Mouse (Mus musculus) forebrain, embryonic 16.5 days (tissue): ENCODE results near the gene Pdzd2. TPM values are rescaled to one million over a fixed set of nuclear protein-coding genes. Genes with fewer than 3 reads are reported as not detected.

Experiments
- ATAC-seq: fragments of 200-750 bp; cut with Nextera tagmentation; 2 replicates; pipeline ENCODE4 v1.8.0; 2017; ENCODE audit warnings: mild to moderate bottlenecking, moderate library complexity
- H3K27ac ChIP-seq: fragments of 300-500 bp; sonication (generic); 2 replicates; pipeline ENCODE4 v1.5.1; 2014; ENCODE audit warnings: low read length, control low read depth
- H3K27me3 ChIP-seq: fragments of 300-500 bp; sonication (generic); replicated peaks from 2 replicates; pipeline ENCODE4 v1.6.1; 2014; ENCODE audit warnings: low read length; ENCODE audit not compliant: control insufficient read depth, insufficient read depth
- H3K36me3 ChIP-seq: fragments of 300-500 bp; sonication (generic); 2 replicates; pipeline ENCODE4 v1.6.1; 2014; ENCODE audit not compliant: control insufficient read depth, insufficient read depth
- H3K4me1 ChIP-seq: fragments of 300-500 bp; sonication (generic); replicated peaks from 2 replicates; pipeline ENCODE4 v1.6.1; 2014; ENCODE audit warnings: low read length; ENCODE audit not compliant: control insufficient read depth, insufficient read depth
- H3K4me2 ChIP-seq: fragments of 300-500 bp; sonication (generic); 2 replicates; pipeline ENCODE4 v1.6.1; 2014; ENCODE audit warnings: mild to moderate bottlenecking, low read length, control low read depth
- H3K4me3 ChIP-seq: fragments of 300-500 bp; sonication (generic); replicated peaks from 2 replicates; pipeline ENCODE4 v1.5.1; 2014; ENCODE audit warnings: mild to moderate bottlenecking, low read length, control low read depth
- H3K9ac ChIP-seq: fragments of 300-500 bp; sonication (generic); replicated peaks from 2 replicates; pipeline ENCODE4 v1.6.1; 2014; ENCODE audit warnings: low read depth, low read length, control low read depth
- H3K9me3 ChIP-seq: fragments of 300-500 bp; sonication (generic); 2 replicates; pipeline ENCODE4 v1.6.1; 2016; ENCODE audit warnings: low read length; ENCODE audit not compliant: control insufficient read depth
- WGBS: fragments of 180-500 bp; shearing (Covaris S2); extraction: QIAGEN DNeasy Blood & Tissue Kit; methylation state at CpG from one replicate; pipeline ENCODE4 v1.1.7; 2014; 5-methylcytosine and 5-hydroxymethylcytosine counted together
- polyA plus RNA-seq: library from polyadenylated mRNA; unstranded; fragments of >200 nt; fragmentation: Nextera tagmentation; extraction: Ambion mirVana; gene quantifications from 2 replicates; pipeline ENCODE4 v1.2.1, GENCODE M21; 2015

Gene Pdzd2
- polyA plus RNA-seq, 1 experiment from 2014 or later: 8.1 TPM

GRCm38 (mm10) chr15:12665946-12666345 is 73.8 kb downstream of the Pdzd2 start:
- H3K4me1 ChIP-seq: no peaks in the 10 kb centered on the region
- WGBS: 93% methylated on average over 6 of the region's 6 CpGs
- H3K4me3 ChIP-seq: no peak overlapping the region
- no peaks in the 10 kb centered on the region for H3K36me3 ChIP-seq
- no peak overlapping the region for H3K27ac ChIP-seq
- no peaks in the 10 kb centered on the region for H3K27me3 ChIP-seq
- H3K9ac ChIP-seq: no peak overlapping the region
- no peak for ATAC-seq
- H3K9me3 ChIP-seq: no peaks in the 10 kb centered on the region
- H3K4me2 ChIP-seq: no peak overlapping the region

GRCm38 (mm10) chr15:12663351-12663750 is 76.4 kb downstream of the Pdzd2 start:
- H3K9me3 ChIP-seq: no peaks in the 10 kb centered on the region
- no peak for ATAC-seq
- no peak overlapping the region for H3K4me2 ChIP-seq
- H3K4me1 ChIP-seq: no peaks in the 10 kb centered on the region
- no peak overlapping the region for H3K27ac ChIP-seq
- no peak overlapping the region for H3K4me3 ChIP-seq
- H3K27me3 ChIP-seq: no peaks in the 10 kb centered on the region
- WGBS: 91% methylated on average over 9 of the region's 9 CpGs
- no peaks in the 10 kb centered on the region for H3K36me3 ChIP-seq
- H3K9ac ChIP-seq: no peak overlapping the region

- no peak overlapping the region for H3K4me3 ChIP-seq
- no peak overlapping the region for H3K9ac ChIP-seq
- H3K36me3 ChIP-seq: no peaks in the 10 kb centered on the region
- ATAC-seq: peak; percentile 66
- H3K27ac ChIP-seq: no peak overlapping the region
- no peaks in the 10 kb centered on the region for H3K4me1 ChIP-seq
- WGBS: 77% methylated on average over 9 of the region's 9 CpGs
- H3K27me3 ChIP-seq: no peaks in the 10 kb centered on the region
- H3K4me2 ChIP-seq: no peak overlapping the region
- no peaks in the 10 kb centered on the region for H3K9me3 ChIP-seq
These were observed 79.4 kb downstream of the Pdzd2 start for GRCm38 (mm10) chr15:12660320-12660719.

GRCm38 (mm10) chr15:12655959-12656662 is 83.6 kb downstream of the Pdzd2 start:
- no peak overlapping the region for H3K4me3 ChIP-seq
- no peaks in the 10 kb centered on the region for H3K4me1 ChIP-seq
- ATAC-seq: no peak
- H3K27ac ChIP-seq: no peak overlapping the region
- H3K9me3 ChIP-seq: no peaks in the 10 kb centered on the region
- H3K27me3 ChIP-seq: no peaks in the 10 kb centered on the region
- H3K9ac ChIP-seq: no peak overlapping the region
- 76% methylated on average over 6 of the region's 6 CpGs for WGBS
- H3K4me2 ChIP-seq: no peak overlapping the region
- H3K36me3 ChIP-seq: no peaks in the 10 kb centered on the region

GRCm38 (mm10) chr15:12655316-12655715 is 84.4 kb downstream of the Pdzd2 start:
- Histone ChIP-seq H3K27ac (no peak overlapping the region), H3K36me3 (no peaks in the 10 kb centered on the region), H3K9me3 (no peaks in the 10 kb centered on the region), H3K27me3 (no peaks in the 10 kb centered on the region), H3K4me1 (no peaks in the 10 kb centered on the region), H3K4me3 (no peak overlapping the region), H3K4me2 (no peak overlapping the region), H3K9ac (no peak overlapping the region)
- no peak for ATAC-seq
- WGBS: 97% methylated on average over 7 of the region's 7 CpGs

GRCm38 (mm10) chr15:12652336-12653031 is 87.2 kb downstream of the Pdzd2 start:
- no peaks in the 10 kb centered on the region for H3K9me3 ChIP-seq

GRCm38 (mm10) chr15:12650236-12650635 is 89.5 kb downstream of the Pdzd2 start:
- 91% methylated on average over 3 of the region's 3 CpGs for WGBS
- Histone ChIP-seq H3K9ac (no peak overlapping the region), H3K27ac (no peak overlapping the region), H3K36me3 (no peaks in the 10 kb centered on the region), H3K4me3 (no peak overlapping the region), H3K27me3 (no peaks in the 10 kb centered on the region), H3K4me2 (no peak overlapping the region), H3K9me3 (no peaks in the 10 kb centered on the region), H3K4me1 (no peaks in the 10 kb centered on the region)
- no peak for ATAC-seq

More at GRCm38 (mm10) chr15:12652336-12653031, 87.2 kb downstream of the Pdzd2 start:
- H3K9ac ChIP-seq: no peak overlapping the region
- no peaks in the 10 kb centered on the region for H3K4me1 ChIP-seq
- no peak overlapping the region for H3K4me2 ChIP-seq
- H3K36me3 ChIP-seq: no peaks in the 10 kb centered on the region
- ATAC-seq: no peak
- 73% methylated on average over 15 of the region's 15 CpGs for WGBS
- H3K27me3 ChIP-seq: no peaks in the 10 kb centered on the region
- no peak overlapping the region for H3K4me3 ChIP-seq
- no peak overlapping the region for H3K27ac ChIP-seq

GRCm38 (mm10) chr15:12649674-12650073 is 90.0 kb downstream of the Pdzd2 start:
- Histone ChIP-seq H3K4me2 (no peak overlapping the region), H3K4me3 (no peak overlapping the region), H3K4me1 (no peaks in the 10 kb centered on the region), H3K36me3 (no peaks in the 10 kb centered on the region), H3K9ac (no peak overlapping the region), H3K27ac (no peak overlapping the region), H3K9me3 (no peaks in the 10 kb centered on the region), H3K27me3 (no peaks in the 10 kb centered on the region)
- ATAC-seq: no peak
- WGBS: 87% methylated on average over 3 of the region's 3 CpGs

GRCm38 (mm10) chr15:12649131-12649530 is 90.6 kb downstream of the Pdzd2 start:
- WGBS: 80% methylated on average over 2 of the region's 2 CpGs
- H3K4me3 ChIP-seq: no peak overlapping the region
- H3K9me3 ChIP-seq: no peaks in the 10 kb centered on the region
- no peaks in the 10 kb centered on the region for H3K27me3 ChIP-seq
- H3K4me1 ChIP-seq: no peaks in the 10 kb centered on the region
- no peaks in the 10 kb centered on the region for H3K36me3 ChIP-seq
- no peak for ATAC-seq
- H3K27ac ChIP-seq: no peak overlapping the region
- no peak overlapping the region for H3K9ac ChIP-seq
- H3K4me2 ChIP-seq: no peak overlapping the region
